Mouse (Mus musculus) testis, adult 2 months (tissue): ENCODE data around the gene Pak7. TPM values are rescaled to one million over a fixed set of nuclear protein-coding genes. Genes with fewer than 3 reads are reported as not detected.

Experiments
- H3K27ac ChIP-seq: fragments of 200-500 bp; 2 replicates; pipeline ENCODE4 v1.5.1; 2012; ENCODE audit warnings: low read depth, low read length; ENCODE audit not compliant: control insufficient read depth, insufficient read depth
- H3K27me3 ChIP-seq: fragments of 200-500 bp; 2 replicates; pipeline ENCODE4 v1.6.1; 2012; ENCODE audit warnings: mild to moderate bottlenecking, low read length, moderate library complexity; ENCODE audit not compliant: control insufficient read depth, insufficient read depth
- H3K36me3 ChIP-seq: fragments of 200-500 bp; 2 replicates; pipeline ENCODE4 v1.6.1; 2012; ENCODE audit warnings: mild to moderate bottlenecking, low read length; ENCODE audit not compliant: control insufficient read depth, insufficient read depth
- H3K4me1 ChIP-seq: fragments of 200-500 bp; 2 replicates; pipeline ENCODE4 v1.6.1; 2012; ENCODE audit warnings: low read length; ENCODE audit not compliant: control insufficient read depth, insufficient read depth
- H3K4me3 ChIP-seq: fragments of 200-500 bp; 2 replicates; pipeline ENCODE4 v1.5.1; 2012; ENCODE audit warnings: low read depth, mild to moderate bottlenecking, low read length, moderate library complexity, mixed read lengths; ENCODE audit not compliant: control insufficient read depth
- CTCF ChIP-seq: fragments of 200-500 bp; IDR thresholded peaks from 2 replicates; pipeline ENCODE4 v1.5.1; 2012; ENCODE audit warnings: low read depth, mild to moderate bottlenecking, inconsistent platforms, low read length, moderate library complexity; ENCODE audit not compliant: control insufficient read depth, insufficient read depth, insufficient replicate concordance
- POLR2A ChIP-seq: fragments of 200-500 bp; IDR thresholded peaks from 2 replicates; pipeline ENCODE4 v1.6.1; 2012; ENCODE audit warnings: low read depth, mild to moderate bottlenecking, inconsistent platforms, low read length, moderate library complexity; ENCODE audit not compliant: control insufficient read depth
- polyA plus RNA-seq: library from polyadenylated mRNA; depleted of rRNA; stranded (reverse); fragments of >200 nt; gene quantifications from 2 replicates; pipeline ENCODE4 v1.2.3, GENCODE M21; 2012; rRNA removed

Pak7 gene
- polyA plus RNA-seq, 1 experiment = 0.14 TPM

GRCm38 (mm10) chr2:136064356-136064755 is 323.4 kb downstream of the Pak7 start:
- no peak overlapping the region for H3K27ac ChIP-seq
- H3K4me3 ChIP-seq = no peak overlapping the region
- H3K4me1 ChIP-seq = no peaks in the 10 kb centered on the region
- H3K27me3 ChIP-seq = no peaks in the 10 kb centered on the region
- TF ChIP-seq CTCF (no peak), POLR2A (no peak)
- H3K36me3 ChIP-seq = no peaks in the 10 kb centered on the region

- TF ChIP-seq CTCF (no peak), POLR2A (no peak)
Observed at GRCm38 (mm10) chr2:136059029-136059669, 328.6 kb downstream of the Pak7 start.

GRCm38 (mm10) chr2:136058398-136058797 is 329.4 kb downstream of the Pak7 start:
- Histone ChIP-seq H3K4me1 (peaks cover 14% of the 10 kb centered on the region), H3K27me3 (no peaks in the 10 kb centered on the region), H3K27ac (no peak overlapping the region), H3K36me3 (no peaks in the 10 kb centered on the region), H3K4me3 (peak overlapping the region; percentile 79)
- TF ChIP-seq POLR2A (no peak), CTCF (no peak)

More at GRCm38 (mm10) chr2:136059029-136059669, 328.6 kb downstream of the Pak7 start:
- Histone ChIP-seq H3K4me1 (peaks cover 14% of the 10 kb centered on the region), H3K27ac (no peak overlapping the region), H3K36me3 (no peaks in the 10 kb centered on the region), H3K4me3 (peak overlapping the region; percentile 56), H3K27me3 (no peaks in the 10 kb centered on the region)

DNA sequence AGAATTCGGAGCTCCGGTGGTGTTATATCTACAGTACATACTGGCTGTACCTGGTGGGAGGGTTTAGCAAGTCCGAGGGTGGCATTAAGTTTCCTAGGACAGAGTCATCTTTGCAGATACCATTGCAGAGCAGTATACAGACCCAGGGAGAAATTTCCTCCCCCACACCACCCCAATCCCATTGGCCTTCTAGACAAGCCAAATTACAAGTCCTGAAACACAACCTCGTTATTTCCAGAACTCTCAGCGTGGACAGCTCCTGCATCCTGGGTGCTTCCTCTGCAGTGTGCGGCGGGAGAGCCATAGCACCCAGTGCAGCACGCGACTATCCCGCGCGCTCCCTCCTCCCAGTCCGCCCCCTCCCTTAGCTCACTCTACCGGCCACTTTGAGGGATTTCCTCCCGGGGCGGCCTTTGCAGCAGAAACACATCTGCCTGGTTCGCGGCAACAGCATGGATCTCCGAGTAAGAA is 329.9 kb downstream of the Pak7 start:
- Histone ChIP-seq H3K4me3 (peak overlapping the region; percentile 79), H3K27me3 (no peaks in the 10 kb centered on the region)

DNA sequence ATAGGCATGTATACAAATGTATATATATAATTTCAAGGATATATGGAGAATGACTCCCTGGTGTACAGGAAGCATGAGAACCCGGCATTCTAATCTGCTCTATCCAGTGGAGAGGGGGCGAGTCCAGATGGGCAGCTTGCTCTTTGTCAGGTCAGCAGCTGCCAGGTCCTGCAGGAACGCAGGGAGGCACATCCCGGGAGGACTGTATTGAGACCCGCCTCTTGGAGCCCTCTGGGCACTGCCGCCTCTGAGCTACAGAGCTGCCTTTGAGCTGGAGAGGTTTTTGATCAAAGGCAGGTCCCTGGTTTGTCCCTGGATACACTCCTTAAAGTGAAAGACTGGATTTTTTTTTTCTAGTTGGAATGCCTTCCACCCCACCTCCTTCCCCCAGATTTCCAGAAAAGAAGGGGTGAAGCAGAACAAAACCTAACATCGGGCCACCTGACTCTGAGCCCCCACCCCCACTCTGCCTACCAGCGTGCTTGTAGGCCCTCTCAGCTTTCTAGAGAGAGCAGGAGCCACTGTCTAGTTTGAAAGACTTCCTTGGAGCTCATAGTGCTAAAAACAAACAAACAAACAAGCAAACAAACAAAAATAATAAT is 336.0 kb downstream of the Pak7 start, which contains the start of gene Lamp5:
Gene Lamp5 (plus strand): TSS at position 552 of the 602 bp plus-strand sequence.
- Histone ChIP-seq H3K36me3 (no peaks in the 10 kb centered on the region), H3K4me3 (peak within 1 kb of the TSS; percentile 5; the same call in 1 of the 2 replicates), H3K27me3 (no peaks in the 10 kb centered on the region), H3K4me1 (peaks cover 6% of the 10 kb centered on the region), H3K27ac (no peak within 1 kb of the TSS)
- no peak for TF ChIP-seq POLR2A
- no peak for TF ChIP-seq CTCF

More for the DNA sequence above, 329.9 kb downstream of the Pak7 start:
- Histone ChIP-seq H3K27ac (no peak overlapping the region), H3K4me1 (peaks cover 14% of the 10 kb centered on the region), H3K36me3 (no peaks in the 10 kb centered on the region)
- TF ChIP-seq POLR2A = no peak
- no peak for TF ChIP-seq CTCF

GRCm38 (mm10) chr2:136050793-136051615 is 336.8 kb downstream of the Pak7 start:
- Histone ChIP-seq H3K36me3 (no peaks in the 10 kb centered on the region), H3K4me1 (peaks cover 6% of the 10 kb centered on the region), H3K4me3 (peak overlapping the region; percentile 5; the same call in 1 of the 2 replicates), H3K27me3 (no peaks in the 10 kb centered on the region), H3K27ac (no peak overlapping the region)
- TF ChIP-seq POLR2A (no peak), CTCF (no peak)

- H3K4me3 ChIP-seq = no peak overlapping the region
- peaks cover 6% of the 10 kb centered on the region for H3K4me1 ChIP-seq
- no peak for TF ChIP-seq CTCF
- no peak for TF ChIP-seq POLR2A
- H3K27me3 ChIP-seq = no peaks in the 10 kb centered on the region
- H3K36me3 ChIP-seq = no peaks in the 10 kb centered on the region
- H3K27ac ChIP-seq = no peak overlapping the region
Observed at GRCm38 (mm10) chr2:136048464-136048863, 339.3 kb downstream of the Pak7 start.

Other genes with a start within 250 kb of the Pak7 start
- gene Ankef1, start 113.9 kb upstream of the Pak7 start, polyA plus RNA-seq = 184 and 257 TPM in 2 replicates